Mouse (Mus musculus) kidney, adult 2 months (tissue): ENCODE data around the gene Trim45. TPM values are rescaled to one million over a fixed set of nuclear protein-coding genes. Genes with fewer than 3 reads are reported as not detected.

Experiments
- DNase-seq: peaks from one replicate; pipeline ENCODE4 v3.0.0; 2021
- H3K27ac ChIP-seq: fragments of 200-500 bp; 2 replicates; pipeline ENCODE4 v1.5.1; 2012; ENCODE audit warnings: low read depth, low read length, control low read depth, inconsistent platforms; ENCODE audit not compliant: insufficient read depth
- H3K27me3 ChIP-seq: fragments of 200-500 bp; replicated peaks from 2 replicates; pipeline ENCODE4 v1.6.1; 2012; ENCODE audit warnings: mild to moderate bottlenecking, moderate library complexity, low read length, inconsistent platforms; ENCODE audit not compliant: control insufficient read depth, insufficient read depth
- H3K36me3 ChIP-seq: fragments of 200-500 bp; 2 replicates; pipeline ENCODE4 v1.6.1; 2012; ENCODE audit warnings: mild to moderate bottlenecking, moderate library complexity, low read length, inconsistent platforms; ENCODE audit not compliant: control insufficient read depth, insufficient read depth
- H3K4me1 ChIP-seq: fragments of 200-500 bp; 2 replicates; pipeline ENCODE4 v1.6.1; 2011; ENCODE audit warnings: low read length; ENCODE audit not compliant: control insufficient read depth, insufficient read depth
- H3K4me3 ChIP-seq: fragments of 200-500 bp; 2 replicates; pipeline ENCODE4 v1.5.1; 2011; ENCODE audit warnings: mild to moderate bottlenecking, low read depth, low read length, control low read depth; ENCODE audit not compliant: insufficient read depth
- CTCF ChIP-seq: fragments of 200-500 bp; conservative IDR thresholded peaks from 2 replicates; pipeline ENCODE4 v1.5.1; 2011; ENCODE audit warnings: low read depth, mild to moderate bottlenecking, control low read depth, low read length, moderate library complexity, mixed read lengths; ENCODE audit not compliant: insufficient read depth, insufficient read length
- POLR2A ChIP-seq: fragments of 200-500 bp; IDR thresholded peaks from one replicate; pipeline ENCODE4 v1.6.1; 2011; ENCODE audit warnings: low read depth, low read length, control low read depth
- WGBS: fragments of 180-500 bp; shearing (Covaris S2); methylation state at CpG from one replicate; pipeline ENCODE4 v1.1.7; 2018; 5-methylcytosine and 5-hydroxymethylcytosine counted together
- polyA plus RNA-seq: library from polyadenylated mRNA; depleted of rRNA; stranded (reverse); fragments of >200 nt; gene quantifications from 2 replicates; pipeline ENCODE4 v1.2.3, GENCODE M21; 2012; rRNA removed

Gene Trim45
- polyA plus RNA-seq, result 1.7 and 1.9 TPM in 2 replicates

DNA sequence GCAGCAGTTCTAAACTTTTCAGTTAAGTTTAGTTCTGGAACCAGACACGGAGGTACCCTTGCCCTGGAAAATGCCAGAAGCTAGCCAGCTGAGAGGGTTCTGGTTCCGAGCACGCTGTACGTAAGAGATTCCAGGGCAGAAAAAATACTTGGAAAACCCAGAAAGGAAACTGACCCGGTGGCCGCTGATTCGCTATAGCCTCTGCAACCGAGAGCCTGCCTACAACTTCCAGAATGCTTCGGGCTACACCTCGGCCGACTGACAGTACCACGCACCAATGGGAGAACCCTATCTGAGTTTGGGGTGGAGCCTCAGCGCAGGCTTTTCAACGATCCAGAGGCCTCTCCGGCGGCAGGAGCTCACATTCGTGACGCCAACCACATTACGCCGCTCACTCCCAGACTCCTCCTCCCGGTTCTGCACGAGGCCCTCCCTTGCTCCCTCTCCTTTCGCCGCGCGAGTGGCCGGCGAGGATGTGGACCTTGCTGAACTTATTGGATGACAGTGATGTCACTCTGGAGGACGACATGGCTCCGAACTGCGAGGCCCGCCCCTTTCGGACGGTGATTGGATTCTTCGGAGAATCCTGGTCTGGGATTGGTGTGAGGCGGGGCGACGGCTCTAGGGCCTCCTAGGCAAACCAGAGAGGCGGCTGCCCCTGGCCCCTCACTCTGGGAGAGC lies at the start of gene Trim45:
Gene Trim45 (plus strand): TSS at position 378 of the 681 bp plus-strand sequence.
- Histone ChIP-seq H3K36me3 (no peaks in the 10 kb centered on the region), H3K27me3 (no peaks in the 10 kb centered on the region), H3K27ac (peak within 1 kb of the TSS; percentile 68), H3K4me1 (no peaks in the 10 kb centered on the region), H3K4me3 (peak within 1 kb of the TSS; percentile 72)
- under 1% methylated on average over 39 of the region's 39 CpGs for WGBS
- TF ChIP-seq CTCF (no peak), POLR2A (no peak)
- peak; percentile 100 for DNase-seq

DNA sequence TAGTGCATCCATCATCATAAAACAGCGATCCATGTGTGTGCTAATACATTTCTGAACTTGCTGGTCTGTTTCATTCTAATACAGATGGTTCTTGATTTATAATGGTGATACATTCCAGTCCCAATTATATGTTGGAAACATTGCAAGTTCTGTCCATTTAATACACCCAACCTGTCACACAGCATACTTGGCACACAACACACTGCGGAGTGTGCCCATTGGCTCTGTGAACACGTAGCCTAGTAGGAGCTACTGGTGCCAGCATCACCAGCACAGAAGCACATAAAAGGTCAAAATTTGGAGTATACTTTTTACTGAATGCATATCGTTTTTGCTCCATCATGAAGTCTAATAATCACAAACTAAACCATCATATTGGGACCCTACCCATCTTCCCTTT lies 44.9 kb upstream of the Trim45 start:
- H3K36me3 ChIP-seq, result no peaks in the 10 kb centered on the region
- H3K27me3 ChIP-seq, result no peaks in the 10 kb centered on the region
- H3K4me3 ChIP-seq, result no peak overlapping the region
- no peaks in the 10 kb centered on the region; the same call in 1 of the 2 replicates for H3K4me1 ChIP-seq
- no peak overlapping the region for H3K27ac ChIP-seq
- DNase-seq, result no peak
- TF ChIP-seq CTCF (no peak), POLR2A (no peak)
- WGBS, result 87% methylated on average over 4 of the region's 4 CpGs

DNA sequence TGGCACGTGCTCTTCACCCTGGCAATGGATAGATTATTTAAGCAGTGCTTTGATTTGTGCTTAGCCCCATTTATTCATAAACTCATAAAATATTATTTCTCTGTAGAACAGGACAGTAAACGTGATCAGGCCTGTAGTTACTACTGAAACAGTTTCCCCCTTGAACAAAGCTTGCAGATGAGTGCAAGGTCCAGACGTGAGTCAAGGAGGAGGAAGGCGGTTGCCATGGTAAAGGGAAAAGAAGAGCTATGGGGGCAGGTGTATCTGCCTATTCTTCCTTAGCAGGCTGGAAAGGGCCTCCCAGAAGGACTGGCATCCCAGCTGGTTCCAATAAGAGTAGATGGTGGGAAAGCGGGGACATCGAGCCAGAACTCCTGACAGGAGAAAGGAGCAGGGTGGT lies 40.6 kb upstream of the Trim45 start:
- TF ChIP-seq POLR2A (no peak), CTCF (no peak)
- H3K27me3 ChIP-seq, result no peaks in the 10 kb centered on the region
- H3K27ac ChIP-seq, result no peak overlapping the region
- no peak overlapping the region for H3K4me3 ChIP-seq
- no peaks in the 10 kb centered on the region; the same call in 1 of the 2 replicates for H3K4me1 ChIP-seq
- H3K36me3 ChIP-seq, result no peaks in the 10 kb centered on the region
- no peak for DNase-seq
- 70% methylated on average over 6 of the region's 6 CpGs for WGBS

DNA sequence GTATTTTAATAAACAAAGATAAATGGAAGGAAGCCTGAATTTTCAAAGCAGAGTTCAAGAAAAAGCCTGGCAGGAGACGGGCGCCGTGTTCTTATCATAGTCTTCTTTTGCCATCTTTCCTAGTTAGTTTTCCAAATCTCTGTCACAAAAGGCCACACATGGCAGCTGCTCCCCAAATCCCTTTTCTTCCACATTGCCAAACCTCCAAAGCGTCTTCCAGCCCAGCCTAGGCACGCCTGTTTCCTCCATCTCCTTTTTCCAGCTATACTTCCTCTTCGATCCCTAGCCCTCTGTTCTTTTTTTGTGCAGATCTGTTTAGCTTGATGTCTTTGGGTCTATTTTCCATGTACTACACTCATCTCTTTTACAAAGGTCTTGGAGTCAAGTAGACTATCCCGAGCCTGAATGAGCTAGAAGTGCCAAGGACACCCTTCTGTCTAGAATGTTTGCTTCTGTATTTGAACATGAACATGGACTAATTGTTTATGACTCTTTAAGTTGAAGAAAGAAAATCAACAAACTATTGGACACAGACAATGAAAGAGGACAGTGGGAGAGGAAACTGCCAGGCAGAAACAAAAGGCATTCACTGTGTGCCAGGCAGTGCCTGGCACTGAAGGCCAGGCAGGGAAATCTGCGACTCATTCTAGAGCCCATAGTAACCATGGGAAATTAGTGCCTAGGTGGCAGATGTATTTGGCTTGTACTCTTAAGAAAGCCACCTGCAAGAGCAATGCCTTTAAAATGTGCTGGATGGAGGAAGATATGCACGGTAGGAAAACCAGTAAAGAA lies 40.0 kb upstream of the Trim45 start:
- Histone ChIP-seq H3K27me3 (no peaks in the 10 kb centered on the region), H3K4me1 (no peaks in the 10 kb centered on the region; the same call in 1 of the 2 replicates), H3K36me3 (no peaks in the 10 kb centered on the region), H3K27ac (no peak overlapping the region), H3K4me3 (no peak overlapping the region)
- TF ChIP-seq POLR2A (no peak), CTCF (no peak)
- 88% methylated on average over 9 of the region's 9 CpGs for WGBS
- no peak for DNase-seq

DNA sequence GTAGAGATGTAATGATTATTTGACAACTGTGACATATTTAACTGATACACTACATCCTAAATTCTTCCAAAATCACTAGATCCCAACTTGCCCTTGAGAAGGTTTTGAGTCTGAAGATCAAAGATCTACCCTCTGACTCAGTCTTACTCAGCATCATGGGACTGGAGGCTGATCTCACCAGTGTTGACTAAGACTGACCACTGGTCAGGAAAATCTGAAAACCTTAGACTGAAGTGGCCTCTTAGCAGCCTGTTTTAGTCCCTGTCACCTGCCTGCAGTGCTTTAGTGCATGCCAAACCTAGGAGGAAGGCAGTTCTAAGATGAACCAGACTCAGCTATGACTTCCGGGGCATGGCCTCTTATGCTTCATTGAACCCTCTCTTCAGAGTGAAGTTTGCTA lies 32.8 kb upstream of the Trim45 start:
- peaks cover 5% of the 10 kb centered on the region for H3K4me1 ChIP-seq
- no peaks in the 10 kb centered on the region for H3K36me3 ChIP-seq
- no peak overlapping the region for H3K4me3 ChIP-seq
- 82% methylated on average over 1 of the region's 1 CpGs for WGBS
- DNase-seq, result no peak
- H3K27ac ChIP-seq, result no peak overlapping the region
- TF ChIP-seq POLR2A (no peak), CTCF (no peak)
- no peaks in the 10 kb centered on the region for H3K27me3 ChIP-seq

DNA sequence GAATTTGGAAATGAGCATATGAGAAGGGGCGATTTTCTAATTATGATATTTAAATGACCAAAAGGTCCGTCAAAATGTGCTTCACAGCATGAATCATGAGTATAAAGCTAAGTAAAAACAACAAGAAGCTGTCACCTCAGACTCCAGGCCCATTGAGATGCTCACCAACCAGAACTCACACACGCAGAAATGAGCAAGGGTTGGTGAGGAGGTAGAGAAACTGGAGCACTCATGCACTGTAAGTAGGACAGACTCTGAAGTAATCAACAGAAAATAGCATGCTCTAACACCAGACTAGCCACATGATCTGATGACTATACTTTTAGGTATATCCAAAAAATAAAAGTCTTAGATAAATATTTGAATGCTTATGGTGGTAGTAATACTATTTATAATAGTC lies 31.6 kb upstream of the Trim45 start:
- no peak overlapping the region for H3K4me3 ChIP-seq
- no peak overlapping the region for H3K27ac ChIP-seq
- 93% methylated on average over 3 of the region's 3 CpGs for WGBS
- no peak for DNase-seq
- peaks cover 5% of the 10 kb centered on the region for H3K4me1 ChIP-seq
- no peaks in the 10 kb centered on the region for H3K27me3 ChIP-seq
- no peaks in the 10 kb centered on the region for H3K36me3 ChIP-seq
- no peak for TF ChIP-seq POLR2A
- no peak for TF ChIP-seq CTCF
